Mouse (Mus musculus) liver, embryonic 15.5 days (tissue): Measurements from ENCODE around the gene Npr2. TPM values are rescaled to one million over a fixed set of nuclear protein-coding genes. Genes with fewer than 3 reads are reported as not detected.

Experiments
- ATAC-seq: fragments of 200-750 bp; cut with Nextera tagmentation; 2 replicates; pipeline ENCODE4 v1.8.0; 2017; ENCODE audit warnings: moderate number of reproducible peaks, mild to moderate bottlenecking, moderate library complexity; ENCODE audit not compliant: insufficient read depth
- H3K27ac ChIP-seq: fragments of 300-500 bp; sonication (generic); replicated peaks from 2 replicates; pipeline ENCODE4 v1.5.1; 2015; ENCODE audit warnings: mild to moderate bottlenecking, inconsistent platforms
- H3K27me3 ChIP-seq: fragments of 300-500 bp; sonication (generic); 2 replicates; pipeline ENCODE4 v1.6.1; 2015; ENCODE audit warnings: mild to moderate bottlenecking, inconsistent platforms
- H3K36me3 ChIP-seq: fragments of 300-500 bp; sonication (generic); replicated peaks from 2 replicates; pipeline ENCODE4 v1.6.1; 2015; ENCODE audit warnings: moderate library complexity, mild to moderate bottlenecking, inconsistent platforms
- H3K4me1 ChIP-seq: fragments of 300-500 bp; sonication (generic); replicated peaks from 2 replicates; pipeline ENCODE4 v1.6.1; 2015; ENCODE audit warnings: inconsistent platforms
- H3K4me2 ChIP-seq: fragments of 300-500 bp; sonication (generic); 2 replicates; pipeline ENCODE4 v1.6.1; 2015; ENCODE audit warnings: moderate library complexity, mild to moderate bottlenecking, inconsistent platforms
- H3K4me3 ChIP-seq: fragments of 300-500 bp; sonication (generic); replicated peaks from 2 replicates; pipeline ENCODE4 v1.5.1; 2015; ENCODE audit warnings: mild to moderate bottlenecking, inconsistent platforms
- H3K9ac ChIP-seq: fragments of 300-500 bp; sonication (generic); 2 replicates; pipeline ENCODE4 v1.6.1; 2015; ENCODE audit warnings: moderate library complexity, mild to moderate bottlenecking, inconsistent platforms
- H3K9me3 ChIP-seq: fragments of 300-500 bp; sonication (generic); replicated peaks from 2 replicates; pipeline ENCODE4 v1.6.1; 2016; ENCODE audit warnings: inconsistent platforms
- WGBS: fragments of 180-500 bp; shearing (Covaris S2); methylation state at CpG from one replicate; pipeline ENCODE4 v1.1.7; 2015; ENCODE audit warnings: mixed read lengths; ENCODE audit not compliant: insufficient replicate concordance; 5-methylcytosine and 5-hydroxymethylcytosine counted together
- polyA plus RNA-seq: library from polyadenylated mRNA; unstranded; fragments of >200 nt; fragmentation: Nextera tagmentation; extraction: Ambion mirVana; gene quantifications from 2 replicates; pipeline ENCODE4 v1.2.1, GENCODE M21; 2015

The Npr2 gene
- polyA plus RNA-seq, 1 experiment from 2014 or later = 0.70 TPM

GRCm38 (mm10) chr4:43629106-43629817 is 2.5 kb upstream of the Npr2 start:
- 47% methylated on average over 20 of the region's 20 CpGs for WGBS
- ATAC-seq = peak; percentile 44; the same call in 1 of the 2 replicates
- H3K4me3 ChIP-seq = 0 out of 2 replicates have a peak overlapping the region, but pooled peaks have one; percentile 20

GRCm38 (mm10) chr4:43630030-43630581 is 1.6 kb upstream of the Npr2 start:
- Histone ChIP-seq H3K27ac (no peak overlapping the region), H3K36me3 (no peaks in the 10 kb centered on the region), H3K27me3 (peaks cover 46% of the 10 kb centered on the region), H3K4me3 (no peak overlapping the region), H3K9ac (no peak overlapping the region), H3K4me2 (peak overlapping the region; percentile 43; the same call in 1 of the 2 replicates), H3K9me3 (peaks cover 6% of the 10 kb centered on the region), H3K4me1 (peaks cover 24% of the 10 kb centered on the region)
- 9% methylated on average over 5 of the region's 5 CpGs for WGBS
- 0 out of 2 replicates have a peak, but pooled peaks have one; percentile 52 for ATAC-seq

More at GRCm38 (mm10) chr4:43629106-43629817, 2.5 kb upstream of the Npr2 start:
- Histone ChIP-seq H3K27ac (no peak overlapping the region), H3K9ac (no peak overlapping the region), H3K9me3 (peaks cover 8% of the 10 kb centered on the region), H3K4me1 (peaks cover 24% of the 10 kb centered on the region), H3K4me2 (peak overlapping the region; percentile 46), H3K27me3 (peaks cover 46% of the 10 kb centered on the region), H3K36me3 (no peaks in the 10 kb centered on the region)

GRCm38 (mm10) chr4:43630671-43631045 is 1.1 kb upstream of the Npr2 start:
- H3K27me3 ChIP-seq = peaks cover 52% of the 10 kb centered on the region
- peak overlapping the region; percentile 80 for H3K4me2 ChIP-seq
- H3K4me1 ChIP-seq = peaks cover 24% of the 10 kb centered on the region
- 25% methylated on average over 5 of the region's 5 CpGs for WGBS
- no peak overlapping the region for H3K27ac ChIP-seq
- no peak overlapping the region for H3K9ac ChIP-seq
- ATAC-seq = no peak
- H3K4me3 ChIP-seq = peak overlapping the region; percentile 56; the same call in 1 of the 2 replicates
- peaks cover under 1% of the 10 kb centered on the region for H3K9me3 ChIP-seq
- H3K36me3 ChIP-seq = no peaks in the 10 kb centered on the region

GRCm38 (mm10) chr4:43631956-43632920 is 503 bp downstream of the Npr2 start:
- 60% methylated on average over 42 of the region's 42 CpGs for WGBS
- no peaks in the 10 kb centered on the region for H3K9me3 ChIP-seq
- peak overlapping the region; percentile 80 for H3K4me2 ChIP-seq
- 0 out of 2 replicates have a peak overlapping the region, but pooled peaks have one; percentile 46 for H3K9ac ChIP-seq
- H3K36me3 ChIP-seq = no peaks in the 10 kb centered on the region
- H3K27ac ChIP-seq = no peak overlapping the region
- ATAC-seq = no peak
- peaks cover 24% of the 10 kb centered on the region for H3K4me1 ChIP-seq
- peak overlapping the region; percentile 56 for H3K4me3 ChIP-seq
- peaks cover 55% of the 10 kb centered on the region for H3K27me3 ChIP-seq

- H3K27me3 ChIP-seq = peaks cover 55% of the 10 kb centered on the region
- H3K27ac ChIP-seq = no peak overlapping the region
- no peaks in the 10 kb centered on the region for H3K9me3 ChIP-seq
- no peaks in the 10 kb centered on the region for H3K36me3 ChIP-seq
- H3K4me3 ChIP-seq = no peak overlapping the region
- WGBS = 74% methylated on average over 8 of the region's 8 CpGs
- no peak for ATAC-seq
- H3K4me2 ChIP-seq = no peak overlapping the region
- H3K4me1 ChIP-seq = peaks cover 24% of the 10 kb centered on the region
- no peak overlapping the region for H3K9ac ChIP-seq
Observed at GRCm38 (mm10) chr4:43633296-43633695, 1.6 kb downstream of the Npr2 start.

- H3K9me3 ChIP-seq = no peaks in the 10 kb centered on the region
- 78% methylated on average over 2 of the region's 2 CpGs for WGBS
- H3K27ac ChIP-seq = no peak overlapping the region
- no peak overlapping the region for H3K9ac ChIP-seq
- H3K36me3 ChIP-seq = no peaks in the 10 kb centered on the region
- no peak overlapping the region for H3K4me3 ChIP-seq
- H3K27me3 ChIP-seq = peaks cover 55% of the 10 kb centered on the region
- H3K4me1 ChIP-seq = peaks cover 24% of the 10 kb centered on the region
- no peak overlapping the region for H3K4me2 ChIP-seq
- no peak for ATAC-seq
Observed at GRCm38 (mm10) chr4:43633736-43634135, 2.0 kb downstream of the Npr2 start.

GRCm38 (mm10) chr4:43634621-43635374 is 3.1 kb downstream of the Npr2 start:
- 68% methylated on average over 7 of the region's 7 CpGs for whole genome bisulfite sequencing
- Histone ChIP-seq H3K9me3 (no peaks in the 10 kb centered on the region), H3K36me3 (no peaks in the 10 kb centered on the region), H3K27ac (no peak overlapping the region), H3K4me1 (peaks cover 23% of the 10 kb centered on the region), H3K4me3 (no peak overlapping the region), H3K9ac (no peak overlapping the region), H3K27me3 (peaks cover 54% of the 10 kb centered on the region), H3K4me2 (no peak overlapping the region)
- ATAC-seq = no peak

GRCm38 (mm10) chr4:43636751-43637150 is 5.0 kb downstream of the Npr2 start:
- Histone ChIP-seq H3K4me1 (peaks cover 5% of the 10 kb centered on the region), H3K27me3 (peaks cover 35% of the 10 kb centered on the region), H3K27ac (no peak overlapping the region), H3K4me3 (no peak overlapping the region), H3K36me3 (no peaks in the 10 kb centered on the region), H3K4me2 (no peak overlapping the region), H3K9me3 (no peaks in the 10 kb centered on the region), H3K9ac (no peak overlapping the region)
- WGBS = 65% methylated on average over 6 of the region's 6 CpGs
- ATAC-seq = no peak

- ATAC-seq = no peak
- Histone ChIP-seq H3K27ac (no peak overlapping the region), H3K4me3 (no peak overlapping the region), H3K27me3 (peaks cover 10% of the 10 kb centered on the region), H3K36me3 (no peaks in the 10 kb centered on the region), H3K9ac (no peak overlapping the region), H3K4me1 (no peaks in the 10 kb centered on the region), H3K9me3 (no peaks in the 10 kb centered on the region), H3K4me2 (no peak overlapping the region)
- 57% methylated on average over 9 of the region's 9 CpGs for WGBS
Observed at GRCm38 (mm10) chr4:43640076-43640475, 8.3 kb downstream of the Npr2 start.

GRCm38 (mm10) chr4:43640491-43640890 is 8.8 kb downstream of the Npr2 start:
- WGBS = 58% methylated on average over 6 of the region's 6 CpGs
- no peak overlapping the region for H3K4me2 ChIP-seq
- no peaks in the 10 kb centered on the region for H3K4me1 ChIP-seq
- no peaks in the 10 kb centered on the region for H3K36me3 ChIP-seq
- no peak overlapping the region for H3K4me3 ChIP-seq
- peaks cover 6% of the 10 kb centered on the region for H3K27me3 ChIP-seq
- no peaks in the 10 kb centered on the region for H3K9me3 ChIP-seq
- no peak for ATAC-seq
- H3K27ac ChIP-seq = no peak overlapping the region
- no peak overlapping the region for H3K9ac ChIP-seq
